In genomic region chr6:37007573-37007972, GRCm38 (mm10) we compare ENCODE assay signal across 15 mouse cellular contexts.
"Had no signal": no experiment of that assay in that cellular context is flagged by ENCODE, and none has a peak within 500 bp of the region (broad histone marks: within the 10 kb centered on the region; RNA-seq: fewer than 3 reads in every experiment).

No protein-coding gene starts in this region.

- H3K27ac ChIP-seq: limb, embryonic 13.5 days; liver, embryonic 14.5 days; midbrain, embryonic 13.5 days; neural tube, embryonic 15.5 days; stomach, embryonic 15.5 days had no signal

- DNase-seq: kidney, postnatal 10 days; kidney, postnatal 4 days; left cerebral cortex, postnatal 4 days; lung, adult 18-20 months; retina, postnatal 1 day; right cerebral cortex, postnatal 4 days; spleen, adult 18-20 months; thymus, postnatal 36 days had no signal

- H3K4me1 ChIP-seq: limb, embryonic 13.5 days; midbrain, embryonic 13.5 days; stomach, embryonic 15.5 days had no signal

- H3K27me3 ChIP-seq: limb, embryonic 13.5 days; midbrain, embryonic 13.5 days; neural tube, embryonic 15.5 days; stomach, embryonic 15.5 days had no signal

- H3K9ac ChIP-seq: limb, embryonic 13.5 days; liver, embryonic 14.5 days; midbrain, embryonic 13.5 days; neural tube, embryonic 15.5 days; stomach, embryonic 15.5 days had no signal

- H3K4me2 ChIP-seq: limb, embryonic 13.5 days; midbrain, embryonic 13.5 days; neural tube, embryonic 15.5 days; stomach, embryonic 15.5 days had no signal

- H3K9me3 ChIP-seq: limb, embryonic 13.5 days; midbrain, embryonic 13.5 days; neural tube, embryonic 15.5 days; stomach, embryonic 15.5 days had no signal

- H3K36me3 ChIP-seq: limb, embryonic 13.5 days; midbrain, embryonic 13.5 days; neural tube, embryonic 15.5 days; stomach, embryonic 15.5 days had no signal

- H3K4me3 ChIP-seq: layer of hippocampus, adult 2 months; limb, embryonic 13.5 days; midbrain, embryonic 13.5 days; myocyte; neural tube, embryonic 15.5 days; stomach, embryonic 15.5 days had no signal

- ATAC-seq: midbrain, embryonic 13.5 days had no signal
